Mouse (Mus musculus): ENCODE results near the gene Nsun5.

GRCm38 (mm10) chr5:135329471-135329870, 40.3 kb upstream of the Nsun5 start:
- TF ChIP-seq EP300 (IDR thresholded peaks at IDR 0.05; ENCODE audit: low read depth) (no peak), CTCF (IDR thresholded peaks at IDR 0.05; ENCODE audit: low read depth) (no peak)

Measured in liver, postnatal 0 days (tissue).